Comparison of ENCODE assay signal across 16 mouse cellular contexts in the genomic region with DNA sequence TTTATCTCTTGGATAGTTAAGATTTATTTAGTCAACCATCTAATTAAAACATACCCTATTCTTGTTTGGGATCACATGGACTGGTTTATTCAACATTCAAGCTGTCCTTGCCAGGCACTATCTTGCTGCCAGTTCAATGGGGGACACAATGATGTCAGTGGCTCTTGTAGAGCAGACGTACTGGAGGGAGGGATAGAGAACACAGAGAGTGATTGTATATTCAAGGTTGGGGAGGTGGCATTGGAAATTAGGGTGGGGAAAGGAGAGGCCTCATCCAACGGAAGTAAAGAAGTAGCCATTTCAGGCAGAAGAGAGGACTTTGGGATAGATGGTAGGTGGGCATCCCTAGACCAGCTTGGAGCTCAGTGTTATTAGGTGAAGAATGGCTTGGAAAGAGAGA. TPM values are rescaled to one million over a fixed set of nuclear protein-coding genes. Genes with fewer than 3 reads are reported as not detected.
"Had no signal": no experiment of that assay in that cellular context is flagged by ENCODE, and none has a peak within 500 bp of the region (broad histone marks: within the 10 kb centered on the region; RNA-seq: fewer than 3 reads in every experiment).

No protein-coding gene starts in this region.

- DNase-seq: kidney, adult 18-20 months; kidney, postnatal 10 days; kidney, postnatal 4 days; lung, embryonic 14.5 days; right cerebral cortex, postnatal 4 days; spleen, adult 18-20 months; thymus, postnatal 4 days had no signal

- ATAC-seq: midbrain, embryonic 13.5 days had no signal

- H3K4me1 ChIP-seq: limb, embryonic 10.5 days; midbrain, embryonic 13.5 days had no signal

- H3K9me3 ChIP-seq: limb, embryonic 10.5 days; midbrain, embryonic 13.5 days had no signal

- H3K27ac ChIP-seq: left cerebral cortex, adult 2 months; limb, embryonic 10.5 days; macrophage; midbrain, embryonic 13.5 days had no signal

- H3K27me3 ChIP-seq: midbrain, embryonic 13.5 days had no signal

- H3K36me3 ChIP-seq: limb, embryonic 10.5 days; midbrain, embryonic 13.5 days had no signal

- H3K4me3 ChIP-seq: left cerebral cortex, adult 2 months; limb, embryonic 10.5 days; midbrain, embryonic 13.5 days had no signal

- H3K4me2 ChIP-seq: lung, embryonic 14.5 days; midbrain, embryonic 13.5 days had no signal

- H3K9ac ChIP-seq: lung, embryonic 14.5 days; midbrain, embryonic 13.5 days had no signal

RNA-seq across cellular contexts. Expression of a gene that starts 28.4 kb away (rescaled TPM):
- total RNA-seq: left cerebral cortex, postnatal 14 days; midbrain, postnatal 0 days had no signal
- polyA plus RNA-seq: kidney, embryonic 14.5 days; limb, embryonic 10.5 days; midbrain, postnatal 0 days; neural tube, embryonic 14.5 days had no signal

RNA-seq across cellular contexts. Expression of a gene that starts 54.9 kb away (rescaled TPM):
- total RNA-seq: midbrain, postnatal 0 days had no signal
- polyA plus RNA-seq: intestine, embryonic 14.5 days; kidney, embryonic 14.5 days; lung, embryonic 14.5 days; macrophage; midbrain, embryonic 13.5 days; midbrain, postnatal 0 days; neural tube, embryonic 14.5 days had no signal
